Mouse (Mus musculus) lung, adult 2 months (tissue): ENCODE data around the gene Ccp110.

Experiments used
- CTCF ChIP-seq: fragments of 200-500 bp; IDR thresholded peaks from 2 replicates; pipeline ENCODE4 v1.5.1; 2011; ENCODE audit warnings: mild to moderate bottlenecking, low read length, control low read depth; ENCODE audit not compliant: insufficient read depth
- POLR2A ChIP-seq: fragments of 200-500 bp; IDR thresholded peaks from 2 replicates; pipeline ENCODE4 v1.6.1; 2011; ENCODE audit warnings: low read depth, mild to moderate bottlenecking, control low read depth, low read length, borderline replicate concordance; ENCODE audit errors: extremely low read depth

- TF ChIP-seq CTCF: no peak
- no peak for TF ChIP-seq POLR2A
Measured at GRCm38 (mm10) chr7:118697168-118697567, 15.2 kb upstream of the Ccp110 start.
